Mouse (Mus musculus): ENCODE data around the gene Tln2.

GRCm38 (mm10) chr9:67171409-67171808 is 388.1 kb downstream of the Tln2 start:
- no peak for TF ChIP-seq POLR2A (IDR thresholded peaks at IDR 0.05; ENCODE audit: low read depth, low read length)
- TF ChIP-seq CTCF (IDR thresholded peaks at IDR 0.05; ENCODE audit: extremely low read depth, insufficient read depth, insufficient read length, insufficient replicate concordance) = no peak

All from spleen, adult 2 months (tissue).